Mouse (Mus musculus) layer of hippocampus, adult 2 months (tissue): ENCODE results near the gene Gramd1b. TPM values are rescaled to one million over a fixed set of nuclear protein-coding genes. Genes with fewer than 3 reads are reported as not detected.
A peak's percentile ranks its signal among the peaks of the same experiment; 100 is the strongest.

Source experiments
- DNase-seq, 2 experiments: peaks; one replicate each; pipeline ENCODE4 v3.0.0; 2022; ENCODE audit warnings: low spot score in 2 of 2
- H3K27ac ChIP-seq: fragments of 200-600 bp; 2 replicates; pipeline ENCODE4 v1.8.1; 2022
- H3K4me3 ChIP-seq: fragments of 200-600 bp; 2 replicates; pipeline ENCODE4 v1.8.1; 2022; ENCODE audit warnings: mild to moderate bottlenecking
- CTCF ChIP-seq: fragments of 200-600 bp; conservative IDR thresholded peaks from 2 replicates; pipeline ENCODE4 v1.8.1; 2022; ENCODE audit warnings: antibody characterized with exemption, mild to moderate bottlenecking, moderate library complexity
- total RNA-seq, 2 experiments: library from RNA; stranded (reverse); gene quantifications; 2 replicates each; pipeline ENCODE4 v1.2.3; 2021

Gramd1b gene
- total RNA-seq, 2 experiments from 2014 or later, result 158 to 164 TPM

- Histone ChIP-seq H3K4me3 (no peak overlapping the region), H3K27ac (no peak overlapping the region)
- no peak for DNase-seq
- no peak for TF ChIP-seq CTCF
Measured at GRCm38 (mm10) chr9:40460781-40461180, 70.4 kb downstream of the Gramd1b start.

GRCm38 (mm10) chr9:40459304-40460280 is 71.6 kb downstream of the Gramd1b start:
- DNase-seq, result no peak
- H3K27ac ChIP-seq, result no peak overlapping the region
- no peak overlapping the region for H3K4me3 ChIP-seq
- TF ChIP-seq CTCF, result no peak

- DNase-seq, result no peak
- TF ChIP-seq CTCF, result no peak
- H3K4me3 ChIP-seq, result no peak overlapping the region
- H3K27ac ChIP-seq, result no peak overlapping the region
Measured at GRCm38 (mm10) chr9:40458559-40459303, 72.5 kb downstream of the Gramd1b start.

GRCm38 (mm10) chr9:40457448-40457847 is 73.7 kb downstream of the Gramd1b start:
- no peak for TF ChIP-seq CTCF
- no peak overlapping the region for H3K27ac ChIP-seq
- no peak overlapping the region for H3K4me3 ChIP-seq
- no peak for DNase-seq

- TF ChIP-seq CTCF, result no peak
- peak overlapping the region; percentile 64 for H3K4me3 ChIP-seq
- DNase-seq, result peak in 1 of 2 experiments; percentile 22
- H3K27ac ChIP-seq, result peak overlapping the region; percentile 76; the same call in 1 of the 2 replicates
Measured at GRCm38 (mm10) chr9:40456191-40456590, 75.0 kb downstream of the Gramd1b start.

GRCm38 (mm10) chr9:40455336-40456185 is 75.6 kb downstream of the Gramd1b start:
- peak in 1 of 2 experiments; percentile 29 for DNase-seq
- Histone ChIP-seq H3K4me3 (peak overlapping the region; percentile 64), H3K27ac (peak overlapping the region; percentile 76)
- peak; percentile 16; the same call in 1 of the 2 replicates for TF ChIP-seq CTCF

GRCm38 (mm10) chr9:40455020-40455335 is 76.2 kb downstream of the Gramd1b start:
- DNase-seq, result no peak
- TF ChIP-seq CTCF, result no peak
- peak overlapping the region; percentile 76 for H3K27ac ChIP-seq

GRCm38 (mm10) chr9:40453889-40454288 is 77.3 kb downstream of the Gramd1b start:
- TF ChIP-seq CTCF, result no peak
- DNase-seq, result no peak
- no peak overlapping the region for H3K27ac ChIP-seq
- no peak overlapping the region for H3K4me3 ChIP-seq

More at GRCm38 (mm10) chr9:40455020-40455335, 76.2 kb downstream of the Gramd1b start:
- peak overlapping the region; percentile 64 for H3K4me3 ChIP-seq

GRCm38 (mm10) chr9:40452208-40452607 is 79.0 kb downstream of the Gramd1b start:
- Histone ChIP-seq H3K4me3 (no peak overlapping the region), H3K27ac (no peak overlapping the region)
- no peak for DNase-seq
- TF ChIP-seq CTCF, result peak; percentile 59

- no peak for TF ChIP-seq CTCF
- no peak for DNase-seq
- no peak overlapping the region for H3K4me3 ChIP-seq
Measured at GRCm38 (mm10) chr9:40450776-40451175, 80.4 kb downstream of the Gramd1b start.

GRCm38 (mm10) chr9:40450417-40450714 is 80.8 kb downstream of the Gramd1b start:
- Histone ChIP-seq H3K27ac (no peak overlapping the region), H3K4me3 (no peak overlapping the region)
- no peak for DNase-seq
- no peak for TF ChIP-seq CTCF

More at GRCm38 (mm10) chr9:40450776-40451175, 80.4 kb downstream of the Gramd1b start:
- no peak overlapping the region for H3K27ac ChIP-seq

GRCm38 (mm10) chr9:40449610-40450416 is 81.4 kb downstream of the Gramd1b start:
- TF ChIP-seq CTCF, result no peak
- H3K4me3 ChIP-seq, result no peak overlapping the region
- H3K27ac ChIP-seq, result no peak overlapping the region
- no peak for DNase-seq
